Mouse (Mus musculus): ENCODE data around the gene Il27.

Gene Il27

GRCm38 (mm10) chr7:126607796-126608195, 13.1 kb upstream of the Il27 start:
- DNase-seq (ENCODE audit: inconsistent age in 2 of 2, low spot score in 1 of 2) = peak in 1 of 2 experiments; percentile 42

GRCm38 (mm10) chr7:126607064-126607463, 12.3 kb upstream of the Il27 start:
- DNase-seq (ENCODE audit: inconsistent age in 2 of 2, low spot score in 1 of 2) = peak; percentile 35 to 77

- no peak for DNase-seq (ENCODE audit: inconsistent age in 2 of 2, low spot score in 1 of 2)
These were observed 11.9 kb upstream of the Il27 start for GRCm38 (mm10) chr7:126606611-126607010.

GRCm38 (mm10) chr7:126602650-126603049, 7.9 kb upstream of the Il27 start:
- DNase-seq (ENCODE audit: inconsistent age in 2 of 2, low spot score in 1 of 2) = no peak

GRCm38 (mm10) chr7:126601896-126602295, 7.2 kb upstream of the Il27 start:
- DNase-seq (ENCODE audit: inconsistent age in 2 of 2, low spot score in 1 of 2) = no peak

GRCm38 (mm10) chr7:126598919-126599318, 4.2 kb upstream of the Il27 start:
- peak in 1 of 2 experiments; percentile 43 for DNase-seq (ENCODE audit: inconsistent age in 2 of 2, low spot score in 1 of 2)

- no peak for DNase-seq (ENCODE audit: inconsistent age in 2 of 2, low spot score in 1 of 2)
These were observed 1.7 kb upstream of the Il27 start for GRCm38 (mm10) chr7:126596414-126596813.

- no peak for DNase-seq (ENCODE audit: inconsistent age in 2 of 2, low spot score in 1 of 2)
These were observed 1.1 kb upstream of the Il27 start for GRCm38 (mm10) chr7:126595890-126596289.

- peak; percentile 37 to 72 for DNase-seq (ENCODE audit: inconsistent age in 2 of 2, low spot score in 1 of 2)
These were observed 7.0 kb downstream of the Il27 start for GRCm38 (mm10) chr7:126587779-126588178.

GRCm38 (mm10) chr7:126586839-126587238, 7.9 kb downstream of the Il27 start:
- peak; percentile 45 to 60 for DNase-seq (ENCODE audit: inconsistent age in 2 of 2, low spot score in 1 of 2)

- no peak for DNase-seq (ENCODE audit: inconsistent age in 2 of 2, low spot score in 1 of 2)
These were observed 9.0 kb downstream of the Il27 start, which contains the start of gene Cln3 for GRCm38 (mm10) chr7:126585717-126586116. TSS of gene Cln3 (minus strand) at chr7:126585817.

GRCm38 (mm10) chr7:126584506-126584977, 10.2 kb downstream of the Il27 start, which contains the start of gene Apobr:
TSS of gene Apobr (plus strand) at chr7:126584942.
- DNase-seq (ENCODE audit: inconsistent age in 2 of 2, low spot score in 1 of 2) = peak; percentile 31 to 52

GRCm38 (mm10) chr7:126583761-126584160, 11.0 kb downstream of the Il27 start:
- DNase-seq (ENCODE audit: inconsistent age in 2 of 2, low spot score in 1 of 2) = no peak

GRCm38 (mm10) chr7:126583251-126583709, 11.5 kb downstream of the Il27 start:
- peak; percentile 89 to 96 for DNase-seq (ENCODE audit: inconsistent age in 2 of 2, low spot score in 1 of 2)

GRCm38 (mm10) chr7:126582759-126583158, 12.0 kb downstream of the Il27 start:
- DNase-seq (ENCODE audit: inconsistent age in 2 of 2, low spot score in 1 of 2) = peak; percentile 62 to 79

- DNase-seq (ENCODE audit: inconsistent age in 2 of 2, low spot score in 1 of 2) = peak in 1 of 2 experiments; percentile 38
These were observed 13.1 kb downstream of the Il27 start for GRCm38 (mm10) chr7:126581661-126582060.

GRCm38 (mm10) chr7:126579172-126579571, 15.6 kb downstream of the Il27 start:
- DNase-seq (ENCODE audit: inconsistent age in 2 of 2, low spot score in 1 of 2) = peak; percentile 34 to 69

GRCm38 (mm10) chr7:126576946-126577345, 17.8 kb downstream of the Il27 start:
- peak; percentile 56 to 80 for DNase-seq (ENCODE audit: inconsistent age in 2 of 2, low spot score in 1 of 2)

GRCm38 (mm10) chr7:126566094-126566765, 28.5 kb downstream of the Il27 start, which contains the start of gene Eif3c:
TSS of gene Eif3c (minus strand) at chr7:126566411.
- peak; percentile 89 to 97 for DNase-seq (ENCODE audit: inconsistent age in 2 of 2, low spot score in 1 of 2)

GRCm38 (mm10) chr7:126565693-126566092, 29.0 kb downstream of the Il27 start:
- peak; percentile 67 to 81 for DNase-seq (ENCODE audit: inconsistent age in 2 of 2, low spot score in 1 of 2)

GRCm38 (mm10) chr7:126556635-126557034, 38.1 kb downstream of the Il27 start:
- DNase-seq (ENCODE audit: inconsistent age in 2 of 2, low spot score in 1 of 2) = no peak

- DNase-seq (ENCODE audit: inconsistent age in 2 of 2, low spot score in 1 of 2) = no peak
These were observed 39.9 kb downstream of the Il27 start for GRCm38 (mm10) chr7:126554796-126555195.
